Mouse (Mus musculus): ENCODE measurements around the gene Olfr237-ps1.
"Not testable (repeated sequence)": the region's sequence is repeated elsewhere in the genome, so short reads cannot be mapped to it uniquely, and the experiment has no call there.

The Olfr237-ps1 gene

DNA sequence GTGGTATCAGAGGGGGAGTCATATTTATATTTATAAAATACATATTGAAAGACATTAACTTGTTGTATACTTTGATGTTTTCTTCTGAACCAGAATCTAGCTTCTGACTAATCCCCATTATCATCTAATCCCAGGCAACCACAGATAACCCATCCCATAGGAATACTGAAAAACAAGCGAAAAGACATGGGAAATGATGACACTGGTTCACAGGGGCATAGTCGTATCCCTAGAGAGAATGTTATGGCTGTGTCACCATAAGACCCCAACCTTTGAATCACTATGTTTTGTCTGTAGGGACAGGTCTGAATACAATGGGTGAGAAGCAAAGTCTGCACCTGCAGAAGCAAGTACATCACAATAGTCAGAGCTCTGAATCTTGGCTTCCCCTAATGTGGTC lies at the start of gene Olfr237-ps1:
Gene Olfr237-ps1, plus strand, starts transcription at position 301 of the 400 bp plus-strand sequence.
- not testable (repeated sequence) for DNase-seq (ENCODE audit: low spot score in 2 of 2)

DNA sequence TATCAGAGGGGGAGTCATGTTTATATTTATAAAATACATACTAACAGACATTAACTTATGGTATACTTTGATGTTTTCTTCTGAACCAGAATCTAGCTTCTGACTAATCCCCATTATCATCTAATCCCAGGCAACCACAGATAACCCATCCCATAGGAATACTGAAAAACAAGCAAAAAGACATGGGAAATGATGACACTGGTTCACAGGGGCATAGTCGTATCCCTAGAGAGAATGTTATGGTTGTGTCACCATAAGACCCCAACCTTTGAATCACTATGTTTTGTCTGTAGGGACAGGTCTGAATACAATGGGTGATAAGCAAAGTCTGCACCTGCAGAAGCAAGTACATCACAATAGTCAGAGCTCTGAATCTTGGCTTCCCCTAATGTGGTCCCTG lies 40.3 kb upstream of the Olfr237-ps1 start, which contains the start of gene Olfr441:
Gene Olfr441, plus strand, starts transcription at position 301 of the 400 bp plus-strand sequence.
- not testable (repeated sequence) for DNase-seq (ENCODE audit: low spot score in 2 of 2)

- DNase-seq (ENCODE audit: low spot score in 2 of 2) = no peak
Observed at GRCm38 (mm10) chr6:43159502-43159901, 13.1 kb downstream of the Olfr237-ps1 start.

DNA sequence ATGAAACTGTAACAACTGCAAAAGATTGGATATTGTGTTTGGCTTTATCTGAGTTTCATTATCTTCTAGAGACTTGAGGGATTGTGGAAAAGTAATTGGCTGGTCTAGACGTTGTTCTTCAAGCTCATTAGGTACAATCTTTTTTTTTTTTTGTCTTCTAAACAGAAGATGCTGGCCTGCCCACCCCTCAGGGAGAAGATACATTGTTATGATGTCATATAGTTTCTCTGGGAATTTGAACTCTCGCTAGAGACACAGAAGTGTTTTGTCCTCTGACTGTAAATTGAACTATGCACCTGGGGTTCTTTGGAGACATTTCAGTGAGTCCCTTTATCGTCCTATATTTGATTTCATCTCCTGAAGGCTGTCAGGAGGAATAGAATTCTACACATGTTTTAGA lies 16.6 kb downstream of the Olfr237-ps1 start, which contains the start of gene Olfr437:
Gene Olfr437, plus strand, starts transcription at position 301 of the 400 bp plus-strand sequence.
- no peak for DNase-seq (ENCODE audit: low spot score in 2 of 2)

GRCm38 (mm10) chr6:43167246-43167645 lies 20.9 kb downstream of the Olfr237-ps1 start:
- DNase-seq (ENCODE audit: low spot score in 2 of 2) = no peak

DNA sequence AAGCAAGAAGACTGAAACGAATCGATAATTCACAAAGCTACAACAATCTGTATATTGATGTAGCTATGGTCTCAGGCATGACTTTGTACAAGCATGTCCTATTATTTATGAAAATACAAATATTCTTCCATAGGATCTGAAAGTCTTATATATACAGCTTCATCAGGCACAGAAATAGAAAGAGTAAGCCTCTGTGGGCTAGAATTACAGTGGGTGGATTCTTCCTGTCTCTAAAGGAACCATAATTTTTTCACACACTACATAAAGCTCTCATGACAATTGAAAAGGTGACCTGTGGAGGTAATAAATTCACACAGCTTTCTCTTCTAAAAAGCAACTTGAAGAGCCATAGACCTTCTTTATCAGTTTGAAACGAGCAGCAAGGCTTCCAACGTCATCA lies 25.5 kb downstream of the Olfr237-ps1 start, which contains the start of gene Olfr13:
Gene Olfr13, plus strand, starts transcription at position 301 of the 400 bp plus-strand sequence.
- no peak for DNase-seq (ENCODE audit: low spot score in 2 of 2)

DNA sequence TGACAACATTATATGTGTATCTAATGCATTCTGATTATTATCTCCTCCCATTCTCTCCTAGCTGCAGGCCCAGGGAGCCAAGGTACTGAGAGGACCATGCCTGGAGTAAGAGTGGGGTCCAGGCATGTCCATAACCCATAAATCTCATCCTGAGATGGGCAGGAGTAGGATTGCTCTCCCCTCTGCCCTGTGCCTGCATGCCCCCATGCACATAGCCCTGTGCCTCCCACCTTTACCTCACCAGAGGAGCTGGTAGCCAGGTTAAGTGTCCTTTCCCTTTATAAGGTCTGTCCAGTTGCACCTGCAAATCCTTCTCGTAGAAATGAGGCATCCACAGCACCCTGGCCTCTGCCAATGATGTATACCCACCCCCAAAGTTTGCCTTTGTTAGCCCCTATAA lies 31.8 kb downstream of the Olfr237-ps1 start:
- DNase-seq (ENCODE audit: low spot score in 2 of 2) = no peak

DNA sequence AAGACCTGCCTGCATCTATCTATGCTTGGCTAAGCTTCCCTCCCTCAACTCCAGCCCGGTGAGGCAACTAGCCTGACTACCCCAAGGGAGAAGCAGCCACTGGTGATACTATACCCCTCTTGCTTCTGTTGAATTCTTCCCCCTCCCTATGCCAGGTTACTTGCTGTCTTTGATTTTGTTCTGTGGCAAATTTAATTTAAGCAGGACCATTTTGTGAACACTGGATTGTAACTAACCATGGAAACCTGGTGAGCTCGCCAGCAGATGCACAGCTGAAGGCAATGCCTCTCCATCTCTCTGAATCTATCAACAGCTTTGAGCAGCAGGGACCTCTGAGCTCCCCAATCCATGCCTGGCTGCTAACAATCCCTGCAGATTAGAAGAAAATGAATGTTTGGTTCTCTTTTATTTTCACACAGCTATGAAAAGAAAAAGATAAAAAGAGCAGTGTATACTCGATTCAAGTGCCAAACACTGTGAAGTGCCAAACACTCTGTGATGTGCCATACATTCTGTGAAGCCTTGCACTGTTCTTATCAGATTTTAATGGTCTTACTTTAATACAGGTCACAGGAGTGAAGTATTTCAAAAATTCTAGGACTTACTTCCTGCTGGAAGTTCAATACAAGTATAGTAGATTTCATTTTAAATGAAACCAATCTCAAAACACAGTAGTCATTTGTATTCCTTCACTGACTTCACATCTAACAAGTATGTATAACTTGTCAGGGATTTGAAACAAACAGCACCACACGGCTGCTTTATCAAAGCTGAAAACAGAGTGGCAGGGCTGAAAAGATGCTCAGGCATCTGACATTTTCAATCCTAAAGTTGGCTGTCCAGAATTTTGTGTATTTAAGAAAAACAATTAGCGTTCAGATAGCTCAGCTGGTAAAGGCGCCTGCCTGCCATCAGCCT lies 32.5 kb downstream of the Olfr237-ps1 start:
- DNase-seq (ENCODE audit: low spot score in 2 of 2) = no peak

- no peak for DNase-seq (ENCODE audit: low spot score in 2 of 2)
Observed at GRCm38 (mm10) chr6:43190986-43191385, 44.6 kb downstream of the Olfr237-ps1 start.

DNA sequence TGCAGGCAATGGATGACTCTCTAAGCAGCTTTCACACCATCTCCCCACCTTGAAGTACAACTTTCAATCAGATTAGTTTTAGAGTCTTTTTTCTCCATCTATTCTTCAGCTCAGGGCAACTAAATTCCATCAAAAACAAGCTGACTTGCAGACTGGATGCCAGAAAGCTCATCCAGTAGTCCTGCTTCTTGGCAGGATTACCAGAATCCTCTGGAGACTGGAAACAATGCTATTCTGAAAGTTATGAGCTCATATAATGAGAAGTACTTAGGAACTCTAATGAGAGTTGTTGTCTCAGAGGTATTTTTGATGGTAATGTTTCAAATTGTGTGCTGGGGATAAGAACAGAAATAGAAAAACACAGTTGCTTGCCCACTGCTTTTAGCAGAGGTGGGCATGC lies 50.4 kb downstream of the Olfr237-ps1 start, which contains the start of gene Olfr435:
Gene Olfr435, plus strand, starts transcription at position 366 of the 400 bp plus-strand sequence.
- no peak for DNase-seq (ENCODE audit: low spot score in 2 of 2)

DNA sequence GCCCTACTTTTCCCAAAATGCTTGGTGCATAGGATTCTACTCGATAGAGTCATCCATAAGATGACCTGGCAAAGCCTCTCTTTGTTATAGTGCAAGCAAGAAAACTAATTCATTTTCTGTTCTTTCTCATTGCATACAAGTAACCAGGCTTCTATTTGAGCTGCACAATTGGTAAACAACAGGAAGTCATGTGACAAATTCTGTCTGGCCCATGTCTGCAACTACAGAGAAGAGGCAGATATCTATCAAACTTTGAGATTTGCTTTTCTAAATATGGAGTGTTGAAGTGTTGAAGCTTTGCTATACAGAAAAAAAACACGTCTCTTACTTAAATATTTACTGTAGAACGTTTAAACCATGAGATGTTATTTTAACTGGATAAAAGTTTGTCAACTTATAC lies 51.7 kb downstream of the Olfr237-ps1 start:
- no peak for DNase-seq (ENCODE audit: low spot score in 2 of 2)

GRCm38 (mm10) chr6:43202786-43203185 lies 56.4 kb downstream of the Olfr237-ps1 start:
- DNase-seq (ENCODE audit: low spot score in 2 of 2) = no peak

DNA sequence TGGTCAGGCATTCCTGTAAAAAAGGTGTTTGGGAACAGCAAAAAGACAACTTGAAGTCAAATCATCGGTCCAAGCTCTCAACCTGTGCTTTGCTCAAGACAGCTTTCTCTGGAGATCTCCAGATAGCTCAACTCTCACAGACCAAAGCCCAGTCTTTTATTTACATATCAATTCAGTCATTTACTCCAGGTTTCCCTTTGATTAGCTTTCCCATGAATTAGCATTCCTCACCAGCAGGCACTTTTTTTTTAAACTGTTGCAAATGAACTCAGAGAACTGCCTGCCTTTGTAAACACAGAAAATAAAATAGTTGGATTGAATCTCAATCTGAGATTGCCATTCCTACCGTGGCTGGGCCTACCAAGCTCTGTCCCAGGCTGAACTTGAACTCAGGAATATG lies 59.0 kb downstream of the Olfr237-ps1 start:
- no peak for DNase-seq (ENCODE audit: low spot score in 2 of 2)

All from heart, adult 9 months (tissue).